Mouse (Mus musculus) MEL (cell line): ENCODE results near the gene AB124611. TPM values are rescaled to one million over a fixed set of nuclear protein-coding genes. Genes with fewer than 3 reads are reported as not detected.

Source experiments
- DNase-seq: peaks from one replicate; pipeline ENCODE4 v3.0.0; 2011; ENCODE audit warnings: low read depth, low spot score
- H3K27ac ChIP-seq: 2 replicates; pipeline ENCODE4 v1.5.1; 2012; ENCODE audit warnings: low read depth, mild to moderate bottlenecking, control low read depth, low read length, moderate library complexity; ENCODE audit not compliant: control insufficient read depth
- H3K27me3 ChIP-seq, 2 experiments: fragments of 150-350 bp in 1 of 2; sonication (generic) in 1 of 2; 2 replicates each; pipeline ENCODE4 v1.6.1; 2012; ENCODE audit warnings: low read length in 2 of 2, mild to moderate bottlenecking in 2 of 2, improper control_type of control experiment in 1 of 2, moderate library complexity in 1 of 2; ENCODE audit not compliant: insufficient read depth in 2 of 2, control insufficient read depth in 1 of 2
- H3K36me3 ChIP-seq, 2 experiments: 2 replicates each; pipeline ENCODE4 v1.6.1; 2012 to 2014; ENCODE audit warnings: low read length in 2 of 2, improper control_type of control experiment in 1 of 2, inconsistent platforms in 1 of 2, mild to moderate bottlenecking in 1 of 2; ENCODE audit not compliant: insufficient read depth in 2 of 2, control insufficient read depth in 1 of 2
- H3K4me1 ChIP-seq, 2 experiments: fragments of 150-350 bp in 1 of 2; sonication (generic) in 1 of 2; 2 replicates each; pipeline ENCODE4 v1.6.1; 2012; ENCODE audit warnings: low read length in 2 of 2, improper control_type of control experiment in 1 of 2, mild to moderate bottlenecking in 1 of 2; ENCODE audit not compliant: insufficient read depth in 2 of 2, control insufficient read depth in 1 of 2
- H3K4me3 ChIP-seq, 2 experiments: fragments of 150-350 bp in 1 of 2; sonication (generic) in 1 of 2; 2 replicates each; pipeline ENCODE4 v1.5.1; 2012; ENCODE audit warnings: low read depth in 2 of 2, low read length in 2 of 2, mild to moderate bottlenecking in 2 of 2, moderate library complexity in 2 of 2, control low read depth in 1 of 2, improper control_type of control experiment in 1 of 2; ENCODE audit not compliant: control insufficient read depth in 1 of 2, insufficient read depth in 1 of 2
- H3K79me2 ChIP-seq: 2 replicates; pipeline ENCODE4 v1.6.1; 2012; ENCODE audit warnings: mild to moderate bottlenecking, low read length, moderate library complexity; ENCODE audit not compliant: control insufficient read depth, poor library complexity, insufficient read depth
- H3K9ac ChIP-seq: 2 replicates; pipeline ENCODE4 v1.6.1; 2012; ENCODE audit warnings: low read depth, mild to moderate bottlenecking, control low read depth, low read length, moderate library complexity; ENCODE audit not compliant: control insufficient read depth, poor library complexity, severe bottlenecking
- H3K9me3 ChIP-seq: fragments of 150-350 bp; sonication (generic); replicated peaks from 2 replicates; pipeline ENCODE4 v1.6.1; 2012; ENCODE audit warnings: mild to moderate bottlenecking, low read length, improper control_type of control experiment, moderate library complexity; ENCODE audit not compliant: insufficient read depth
- CHD2 ChIP-seq: IDR thresholded peaks from 2 replicates; pipeline ENCODE4 v1.6.1; 2011; ENCODE audit warnings: low read length, improper control_type of control experiment
- GATA1 ChIP-seq: IDR thresholded peaks from 2 replicates; pipeline ENCODE4 v1.6.1; 2011; ENCODE audit warnings: low read depth, low read length, improper control_type of control experiment
- POLR2A ChIP-seq, 2 experiments: IDR thresholded peaks; 2 replicates each; pipeline ENCODE4 v1.6.1; 2011 to 2012; ENCODE audit warnings: low read length in 2 of 2, mild to moderate bottlenecking in 2 of 2, control low read depth in 1 of 2, improper control_type of control experiment in 1 of 2, low read depth in 1 of 2, moderate library complexity in 1 of 2; ENCODE audit not compliant: control insufficient read depth in 1 of 2, insufficient read depth in 1 of 2, poor library complexity in 1 of 2
- POLR2AphosphoS5 ChIP-seq: IDR thresholded peaks from 2 replicates; pipeline ENCODE4 v1.6.1; 2012; ENCODE audit warnings: low read depth, borderline replicate concordance, mild to moderate bottlenecking, inconsistent platforms, low read length, moderate library complexity, mixed read lengths
- RCOR1 ChIP-seq: IDR thresholded peaks from 2 replicates; pipeline ENCODE4 v1.6.1; 2012; ENCODE audit warnings: low read depth, mild to moderate bottlenecking, inconsistent platforms, low read length, improper control_type of control experiment
- SMC3 ChIP-seq: IDR thresholded peaks from 2 replicates; pipeline ENCODE4 v1.6.1; 2011; ENCODE audit warnings: low read depth, low read length, improper control_type of control experiment
- TAL1 ChIP-seq: IDR thresholded peaks from 2 replicates; pipeline ENCODE4 v1.6.1; 2012; ENCODE audit warnings: mild to moderate bottlenecking, inconsistent platforms, low read length, moderate library complexity, mixed read lengths
- TBP ChIP-seq: IDR thresholded peaks from 2 replicates; pipeline ENCODE4 v1.8.0; 2011; ENCODE audit warnings: low read depth, low read length, improper control_type of control experiment
- UBTF ChIP-seq: IDR thresholded peaks from 2 replicates; pipeline ENCODE4 v1.6.1; 2012; ENCODE audit warnings: low read depth, mild to moderate bottlenecking, inconsistent platforms, low read length, improper control_type of control experiment, moderate library complexity, borderline replicate concordance; ENCODE audit not compliant: insufficient read depth
- ZNF384 ChIP-seq: IDR thresholded peaks from 2 replicates; pipeline ENCODE4 v1.6.1; 2012; ENCODE audit warnings: low read depth, mild to moderate bottlenecking, inconsistent platforms, low read length, improper control_type of control experiment
- polyA plus RNA-seq, 2 experiments: library from polyadenylated mRNA; stranded (reverse) in 1 of 2; unstranded in 1 of 2; fragments of >175 nt in 1 of 2; fragments of >200 nt in 1 of 2; gene quantifications; 2 replicates each; pipeline versions ENCODE4 v1.2.1 to v1.2.4; 2012; ENCODE audit warnings: low replicate concordance in 2 of 2, low read depth in 1 of 2; ENCODE audit not compliant: insufficient read length in 2 of 2, insufficient read depth in 1 of 2, missing spikeins in 1 of 2
- total RNA-seq: library from RNA; depleted of rRNA; stranded (reverse); fragments of 300-350 nt; gene quantifications from 2 replicates; pipeline ENCODE4 v1.2.3, GENCODE M21; 2012

Gene AB124611
- total and polyA plus RNA-seq, 3 experiments = 55.2 to 58.7 TPM; not detected in 1

- peaks cover 8% of the 10 kb centered on the region for H3K79me2 ChIP-seq
- H3K27ac ChIP-seq = peak overlapping the region; percentile 42
- H3K36me3 ChIP-seq = peaks cover 3 to 14% of the 10 kb centered on the region in 2 experiments; a peak in 3 of 4 replicates
- DNase-seq = no peak
- peaks cover 2 to 17% of the 10 kb centered on the region in 2 experiments; a peak in 3 of 4 replicates for H3K4me1 ChIP-seq
- H3K4me3 ChIP-seq = peak overlapping the region; percentile 53 to 67
- H3K9me3 ChIP-seq = no peaks in the 10 kb centered on the region
- peak overlapping the region; percentile 75 for H3K9ac ChIP-seq
- TF ChIP-seq POLR2AphosphoS5 (peak; percentile 67; the same call in 1 of the 2 replicates), ZNF384 (no peak), CHD2 (no peak), TAL1 (no peak), RCOR1 (no peak), GATA1 (no peak)
- H3K27me3 ChIP-seq = no peaks in the 10 kb centered on the region
Measured at GRCm38 (mm10) chr9:21508871-21509404, 17.0 kb upstream of the AB124611 start.

GRCm38 (mm10) chr9:21509772-21510688 lies 15.9 kb upstream of the AB124611 start, which contains the start of gene Tmed1:
TSS of gene Tmed1 (minus strand) at chr9:21510252.
- DNase-seq = peak; percentile 100
- H3K36me3 ChIP-seq = peaks cover 0 to 16% of the 10 kb centered on the region in 2 experiments; a peak in 3 of 4 replicates
- TF ChIP-seq TAL1 (peak; percentile 79), POLR2A (IDR thresholded peaks at IDR 0.05; ENCODE audit: control insufficient read depth in 1 of 2, insufficient read depth in 1 of 2, low read depth in 1 of 2, low read length in 2 of 2, poor library complexity in 1 of 2) (peak in 1 of 2 experiments; percentile 97; a peak in 2 of 4 replicates), POLR2AphosphoS5 (peak; percentile 32; the same call in 1 of the 2 replicates), SMC3 (no peak), TBP (peak; percentile 92), GATA1 (peak; percentile 34; the same call in 1 of the 2 replicates)
- peaks cover 8% of the 10 kb centered on the region for H3K79me2 ChIP-seq
- H3K9ac ChIP-seq = peak within 1 kb of the TSS; percentile 75
- H3K9me3 ChIP-seq = no peaks in the 10 kb centered on the region
- H3K4me1 ChIP-seq = peaks cover 2 to 22% of the 10 kb centered on the region in 2 experiments; a peak in 3 of 4 replicates
- peak within 1 kb of the TSS; percentile 54 to 67 for H3K4me3 ChIP-seq
- no peaks in the 10 kb centered on the region for H3K27me3 ChIP-seq
- H3K27ac ChIP-seq = peak within 1 kb of the TSS; percentile 85

- Histone ChIP-seq H3K9ac (peak overlapping the region; percentile 64), H3K4me1 (peaks cover 2 to 22% of the 10 kb centered on the region in 2 experiments; a peak in 3 of 4 replicates), H3K4me3 (peak overlapping the region; percentile 54 to 67), H3K9me3 (no peaks in the 10 kb centered on the region)
- TF ChIP-seq UBTF (0 out of 2 replicates have a peak, but pooled peaks have one; percentile 15), POLR2AphosphoS5 (no peak)
- TF ChIP-seq, all 39 proteins: peak for 1
- Histone ChIP-seq H3K27ac (peak overlapping the region; percentile 85), H3K36me3 (peaks cover 0 to 16% of the 10 kb centered on the region in 2 experiments; a peak in 3 of 4 replicates), H3K79me2 (peaks cover 8% of the 10 kb centered on the region), H3K27me3 (no peaks in the 10 kb centered on the region)
- no peak for DNase-seq
Measured at GRCm38 (mm10) chr9:21510689-21511015, 15.3 kb upstream of the AB124611 start.
